Mouse (Mus musculus) forebrain, embryonic 10.5 days (tissue): ENCODE data around the gene Celsr1. TPM values are rescaled to one million over a fixed set of nuclear protein-coding genes. Genes with fewer than 3 reads are reported as not detected.

Experiments
- DNase-seq: peaks from one replicate; pipeline ENCODE4 v3.0.0-alpha.2; 2017; ENCODE audit warnings: low spot score; ENCODE audit errors: extremely low spot score
- H3K27ac ChIP-seq: fragments of 300-500 bp; sonication (generic); 2 replicates; pipeline ENCODE4 v1.5.1; 2016; ENCODE audit warnings: mild to moderate bottlenecking
- H3K27me3 ChIP-seq: fragments of 300-500 bp; sonication (generic); 2 replicates; pipeline ENCODE4 v1.6.1; 2016; ENCODE audit warnings: mild to moderate bottlenecking; ENCODE audit not compliant: poor library complexity, severe bottlenecking
- H3K36me3 ChIP-seq: fragments of 300-500 bp; sonication (generic); replicated peaks from 2 replicates; pipeline ENCODE4 v1.6.1; 2016; ENCODE audit warnings: mild to moderate bottlenecking, moderate library complexity
- H3K4me1 ChIP-seq: fragments of 300-500 bp; sonication (generic); 2 replicates; pipeline ENCODE4 v1.6.1; 2016
- H3K4me3 ChIP-seq: fragments of 300-500 bp; sonication (generic); 2 replicates; pipeline ENCODE4 v1.5.1; 2016; ENCODE audit warnings: mild to moderate bottlenecking, moderate library complexity
- H3K9me3 ChIP-seq: fragments of 300-500 bp; sonication (generic); 2 replicates; pipeline ENCODE4 v1.6.1; 2016; ENCODE audit warnings: mild to moderate bottlenecking, moderate library complexity
- WGBS: fragments of 180-500 bp; shearing (Covaris S2); methylation state at CpG from one replicate; pipeline ENCODE4 v1.1.7; 2016; 5-methylcytosine and 5-hydroxymethylcytosine counted together
- polyA plus RNA-seq: library from polyadenylated mRNA; unstranded; fragments of >200 nt; fragmentation: Nextera tagmentation; extraction: Ambion mirVana; gene quantifications from 2 replicates; pipeline ENCODE4 v1.2.1, GENCODE M21; 2016

The Celsr1 gene
- polyA plus RNA-seq, 1 experiment from 2014 or later = 2.6 TPM

- H3K27ac ChIP-seq = no peak overlapping the region; the same call in 1 of the 2 replicates
- H3K36me3 ChIP-seq = peaks cover 17% of the 10 kb centered on the region
- WGBS = 80% methylated on average over 3 of the region's 3 CpGs
- no peak for DNase-seq
- H3K27me3 ChIP-seq = no peaks in the 10 kb centered on the region
- H3K9me3 ChIP-seq = no peaks in the 10 kb centered on the region
- H3K4me1 ChIP-seq = peaks cover 45% of the 10 kb centered on the region
- H3K4me3 ChIP-seq = no peak overlapping the region
Observed at GRCm38 (mm10) chr15:85982416-85982775, 51.2 kb downstream of the Celsr1 start.

GRCm38 (mm10) chr15:85981768-85982415 lies 51.7 kb downstream of the Celsr1 start:
- Histone ChIP-seq H3K4me1 (peaks cover 45% of the 10 kb centered on the region), H3K4me3 (no peak overlapping the region), H3K27ac (no peak overlapping the region; the same call in 1 of the 2 replicates), H3K27me3 (no peaks in the 10 kb centered on the region), H3K9me3 (no peaks in the 10 kb centered on the region), H3K36me3 (peaks cover 21% of the 10 kb centered on the region)
- 55% methylated on average over 11 of the region's 11 CpGs for WGBS
- no peak for DNase-seq

GRCm38 (mm10) chr15:85977086-85977485 lies 56.5 kb downstream of the Celsr1 start:
- H3K27me3 ChIP-seq = no peaks in the 10 kb centered on the region
- H3K4me3 ChIP-seq = no peak overlapping the region
- no peak for DNase-seq
- no peaks in the 10 kb centered on the region for H3K9me3 ChIP-seq
- H3K36me3 ChIP-seq = peaks cover 21% of the 10 kb centered on the region
- H3K4me1 ChIP-seq = peaks cover 52% of the 10 kb centered on the region
- H3K27ac ChIP-seq = no peak overlapping the region
- 97% methylated on average over 9 of the region's 9 CpGs for WGBS

GRCm38 (mm10) chr15:85975746-85976145 lies 57.8 kb downstream of the Celsr1 start:
- no peaks in the 10 kb centered on the region for H3K9me3 ChIP-seq
- H3K4me1 ChIP-seq = peaks cover 55% of the 10 kb centered on the region
- 62% methylated on average over 16 of the region's 16 CpGs for WGBS
- peaks cover 21% of the 10 kb centered on the region for H3K36me3 ChIP-seq
- DNase-seq = no peak
- no peak overlapping the region for H3K4me3 ChIP-seq
- H3K27ac ChIP-seq = 0 out of 2 replicates have a peak overlapping the region, but pooled peaks have one; percentile 17
- H3K27me3 ChIP-seq = no peaks in the 10 kb centered on the region

- no peak overlapping the region for H3K4me3 ChIP-seq
Observed at GRCm38 (mm10) chr15:85971596-85971995, 62.0 kb downstream of the Celsr1 start.

GRCm38 (mm10) chr15:85970441-85970840 lies 63.1 kb downstream of the Celsr1 start:
- Histone ChIP-seq H3K36me3 (no peaks in the 10 kb centered on the region), H3K27ac (0 out of 2 replicates have a peak overlapping the region, but pooled peaks have one; percentile 44), H3K27me3 (no peaks in the 10 kb centered on the region), H3K4me1 (peaks cover 57% of the 10 kb centered on the region), H3K9me3 (no peaks in the 10 kb centered on the region), H3K4me3 (no peak overlapping the region)
- 70% methylated on average over 8 of the region's 8 CpGs for WGBS
- no peak for DNase-seq

More at GRCm38 (mm10) chr15:85971596-85971995, 62.0 kb downstream of the Celsr1 start:
- Histone ChIP-seq H3K4me1 (peaks cover 66% of the 10 kb centered on the region), H3K27me3 (no peaks in the 10 kb centered on the region), H3K36me3 (no peaks in the 10 kb centered on the region), H3K9me3 (no peaks in the 10 kb centered on the region), H3K27ac (peak overlapping the region; percentile 73)
- 34% methylated on average over 5 of the region's 5 CpGs for WGBS
- DNase-seq = no peak

- peaks cover 50% of the 10 kb centered on the region for H3K4me1 ChIP-seq
- no peaks in the 10 kb centered on the region for H3K27me3 ChIP-seq
- H3K4me3 ChIP-seq = no peak overlapping the region
- WGBS = 60% methylated on average over 3 of the region's 3 CpGs
- H3K27ac ChIP-seq = peak overlapping the region; percentile 25; the same call in 1 of the 2 replicates
- no peaks in the 10 kb centered on the region for H3K36me3 ChIP-seq
- H3K9me3 ChIP-seq = no peaks in the 10 kb centered on the region
- no peak for DNase-seq
Observed at GRCm38 (mm10) chr15:85969707-85970153, 63.8 kb downstream of the Celsr1 start.

- WGBS = 89% methylated on average over 7 of the region's 7 CpGs
- peak overlapping the region; percentile 26; the same call in 1 of the 2 replicates for H3K27ac ChIP-seq
- DNase-seq = no peak
- H3K4me1 ChIP-seq = peaks cover 46% of the 10 kb centered on the region
- no peaks in the 10 kb centered on the region for H3K9me3 ChIP-seq
- H3K36me3 ChIP-seq = no peaks in the 10 kb centered on the region
- no peaks in the 10 kb centered on the region for H3K27me3 ChIP-seq
- H3K4me3 ChIP-seq = no peak overlapping the region
Observed at GRCm38 (mm10) chr15:85969291-85969690, 64.3 kb downstream of the Celsr1 start.

GRCm38 (mm10) chr15:85966032-85966431 lies 67.5 kb downstream of the Celsr1 start:
- Histone ChIP-seq H3K27ac (peak overlapping the region; percentile 3; the same call in 1 of the 2 replicates), H3K4me3 (no peak overlapping the region), H3K4me1 (peaks cover 18% of the 10 kb centered on the region), H3K27me3 (no peaks in the 10 kb centered on the region), H3K36me3 (peaks cover 19% of the 10 kb centered on the region), H3K9me3 (no peaks in the 10 kb centered on the region)
- no peak for DNase-seq
- 92% methylated on average over 7 of the region's 7 CpGs for WGBS

- no peak overlapping the region for H3K4me3 ChIP-seq
- H3K27me3 ChIP-seq = no peaks in the 10 kb centered on the region
- WGBS = 87% methylated on average over 8 of the region's 8 CpGs
- no peak for DNase-seq
- H3K9me3 ChIP-seq = no peaks in the 10 kb centered on the region
- H3K4me1 ChIP-seq = peaks cover 10% of the 10 kb centered on the region
- peaks cover 40% of the 10 kb centered on the region for H3K36me3 ChIP-seq
- no peak overlapping the region for H3K27ac ChIP-seq
Observed at GRCm38 (mm10) chr15:85963279-85963840, 70.2 kb downstream of the Celsr1 start.

- no peak for DNase-seq
- Histone ChIP-seq H3K36me3 (peaks cover 46% of the 10 kb centered on the region), H3K9me3 (no peaks in the 10 kb centered on the region), H3K27me3 (no peaks in the 10 kb centered on the region), H3K27ac (no peak overlapping the region), H3K4me1 (peaks cover 10% of the 10 kb centered on the region), H3K4me3 (no peak overlapping the region)
- 96% methylated on average over 8 of the region's 8 CpGs for WGBS
Observed at GRCm38 (mm10) chr15:85962691-85963090, 70.9 kb downstream of the Celsr1 start.

- Histone ChIP-seq H3K4me3 (no peak overlapping the region), H3K36me3 (peaks cover 56% of the 10 kb centered on the region)
Observed at GRCm38 (mm10) chr15:85961651-85962050, 71.9 kb downstream of the Celsr1 start.

GRCm38 (mm10) chr15:85961131-85961530 lies 72.4 kb downstream of the Celsr1 start:
- H3K4me3 ChIP-seq = no peak overlapping the region
- WGBS = 81% methylated on average over 7 of the region's 7 CpGs

More at GRCm38 (mm10) chr15:85961651-85962050, 71.9 kb downstream of the Celsr1 start:
- 85% methylated on average over 4 of the region's 4 CpGs for WGBS
- no peaks in the 10 kb centered on the region for H3K9me3 ChIP-seq
- no peak overlapping the region for H3K27ac ChIP-seq
- H3K4me1 ChIP-seq = peaks cover 10% of the 10 kb centered on the region
- no peaks in the 10 kb centered on the region for H3K27me3 ChIP-seq
- no peak for DNase-seq

More at GRCm38 (mm10) chr15:85961131-85961530, 72.4 kb downstream of the Celsr1 start:
- Histone ChIP-seq H3K9me3 (no peaks in the 10 kb centered on the region), H3K27me3 (no peaks in the 10 kb centered on the region), H3K4me1 (peaks cover 9% of the 10 kb centered on the region), H3K27ac (peak overlapping the region; percentile 65), H3K36me3 (peaks cover 56% of the 10 kb centered on the region)
- no peak for DNase-seq
